Mouse (Mus musculus) skeletal muscle tissue, postnatal 0 days (tissue): ENCODE data around the gene Lbhd1. TPM values are rescaled to one million over a fixed set of nuclear protein-coding genes. Genes with fewer than 3 reads are reported as not detected.

Experiments
- polyA plus RNA-seq: library from polyadenylated mRNA; unstranded; fragments of >200 nt; fragmentation: Nextera tagmentation; extraction: Ambion mirVana; gene quantifications from 2 replicates; pipeline ENCODE4 v1.2.1, GENCODE M21; 2015

Gene Lbhd1
- 28.4 and 33.6 TPM in 2 replicates for polyA plus RNA-seq

DNA sequence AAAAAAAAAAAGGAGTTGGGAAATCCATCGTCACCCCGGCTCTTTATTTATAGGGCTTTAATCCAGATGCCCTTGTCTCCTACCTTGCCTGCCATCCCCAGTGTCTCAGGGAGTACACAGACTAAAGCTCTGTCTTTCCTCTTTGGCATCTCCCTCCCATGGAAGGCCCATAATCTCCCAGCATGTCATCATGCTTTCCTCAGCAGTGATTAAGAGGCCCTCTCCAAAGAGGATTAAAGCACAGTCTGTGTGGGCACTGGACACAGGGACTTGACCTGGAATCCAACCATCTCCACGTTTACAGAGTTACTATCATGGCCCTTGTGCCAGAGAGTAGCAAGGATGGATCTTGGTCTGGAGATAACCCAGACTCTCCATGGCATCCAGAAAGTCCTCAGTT lies at the start of gene Lbhd1, which contains the start of gene Gm49403:
TSS of gene Lbhd1 (plus strand) at position 117 of the 400 bp plus-strand sequence.
TSS of gene Gm49403 (plus strand) at position 315 of the 400 bp plus-strand sequence.

GRCm38 (mm10) chr19:8837251-8837791 lies 46.2 kb upstream of the Lbhd1 start, which contains the start of gene Bscl2:
Gene Bscl2 (plus strand): TSS chr19:8837467.

GRCm38 (mm10) chr19:8839103-8839907 lies 44.2 kb upstream of the Lbhd1 start, which contains the start of gene Gng3:
Gene Gng3 (minus strand): TSS chr19:8839194.

GRCm38 (mm10) chr19:8850402-8850901 lies 33.1 kb upstream of the Lbhd1 start, which contains the start of gene Lrrn4cl:
Gene Lrrn4cl (plus strand): TSS chr19:8850768.

GRCm38 (mm10) chr19:8871267-8872186 lies 12.0 kb upstream of the Lbhd1 start, which contains the start of gene Ubxn1:
Gene Ubxn1 (plus strand): TSS chr19:8871496.

DNA sequence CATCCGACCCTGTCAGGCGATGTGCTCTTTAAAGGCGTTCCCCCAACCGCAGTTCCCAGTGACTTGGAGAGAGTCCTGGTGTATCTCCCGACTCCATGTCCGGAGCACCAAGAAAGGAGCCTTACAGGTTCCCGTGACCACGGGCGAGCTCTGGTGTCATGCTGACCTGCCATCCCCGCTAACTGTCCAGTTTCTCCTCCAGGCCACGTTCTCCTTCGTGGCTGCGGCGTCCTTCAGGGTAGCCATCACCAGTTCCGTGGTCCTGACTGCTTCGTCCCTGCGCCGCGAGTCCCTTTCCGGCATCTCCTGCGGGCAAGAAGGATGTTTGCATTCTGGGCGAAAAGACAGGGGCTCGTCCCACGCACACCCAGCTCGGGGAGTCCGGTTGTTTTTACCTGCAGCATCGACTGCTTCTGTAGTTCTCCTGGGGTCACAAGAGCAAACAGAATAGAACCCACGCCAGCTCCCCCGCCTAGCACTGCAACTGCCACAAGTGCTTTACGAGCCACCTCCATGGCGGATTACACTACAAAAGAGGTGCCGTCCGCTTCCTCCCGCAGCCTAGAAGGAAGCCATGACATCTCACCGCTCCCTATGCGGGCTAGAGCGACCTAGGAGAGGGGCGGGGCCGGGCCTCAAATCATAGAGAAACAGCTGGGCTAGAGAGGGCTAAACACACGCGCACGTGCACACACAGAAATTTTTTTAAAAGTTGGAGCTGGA lies 3.1 kb upstream of the Lbhd1 start, which contains the start of gene Uqcc3:
TSS of gene Uqcc3 (minus strand) at position 613 of the 723 bp plus-strand sequence.

DNA sequence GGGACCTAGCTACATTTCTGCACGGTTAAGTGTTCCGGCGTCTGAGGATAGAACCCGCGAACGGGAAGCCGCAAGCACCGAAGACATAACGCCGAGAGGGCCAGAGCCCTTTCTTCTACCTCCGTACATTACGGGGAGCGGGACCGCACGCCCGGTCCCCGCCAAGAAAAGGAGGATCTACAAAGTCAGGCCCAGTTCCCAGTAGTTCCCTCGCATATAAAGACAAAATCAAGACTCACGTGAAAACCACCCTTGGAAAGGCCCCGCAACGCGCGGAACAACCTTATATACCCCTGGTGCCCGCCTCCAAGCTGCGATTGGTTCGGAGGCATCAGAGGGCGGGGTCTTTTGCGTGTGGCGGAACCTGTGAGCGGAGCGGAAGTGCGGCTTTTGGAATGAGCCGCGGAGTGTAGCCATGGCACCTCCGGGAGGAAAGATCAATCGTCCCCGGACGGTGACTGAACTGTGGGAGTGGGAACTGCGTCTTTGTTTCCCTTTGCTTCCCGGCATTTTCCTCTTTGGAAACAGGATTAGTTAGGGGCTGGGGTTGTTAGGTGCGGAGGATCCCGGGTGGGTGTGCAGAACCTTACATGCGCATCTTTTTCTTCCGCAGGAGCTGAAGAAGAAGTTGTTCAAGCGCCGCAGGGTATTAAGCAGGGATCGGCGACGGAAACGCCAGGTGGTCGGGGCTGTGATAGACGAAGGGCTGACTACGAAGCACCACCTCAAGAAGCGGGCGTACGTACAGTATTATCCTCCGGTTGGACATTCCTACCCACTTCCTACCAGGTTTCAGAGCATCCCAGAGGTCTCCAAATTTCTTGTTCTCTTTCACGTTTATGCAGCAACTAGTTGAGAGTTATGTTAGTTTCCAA lies 5.2 kb downstream of the Lbhd1 start, which contains the start of the genes 1810009A15Rik and Gm49416:
TSS of gene 1810009A15Rik (plus strand) at position 343 of the 875 bp plus-strand sequence.
TSS of gene Gm49416 (plus strand) at position 416 of the 875 bp plus-strand sequence.

GRCm38 (mm10) chr19:8892829-8893766 lies 9.6 kb downstream of the Lbhd1 start, which contains the start of gene Ints5:
Gene Ints5 (plus strand): TSS chr19:8893005.

GRCm38 (mm10) chr19:8897865-8898495 lies 14.4 kb downstream of the Lbhd1 start, which contains the start of gene Ganab:
Gene Ganab (plus strand): TSS chr19:8898071.

GRCm38 (mm10) chr19:8920073-8920736 lies 36.7 kb downstream of the Lbhd1 start, which contains the start of gene B3gat3:
Gene B3gat3 (plus strand): TSS chr19:8920374.

GRCm38 (mm10) chr19:8929224-8930088 lies 45.9 kb downstream of the Lbhd1 start, which contains the start of the genes Rom1 and Eml3:
Gene Rom1 (minus strand): TSS chr19:8929356.
Gene Eml3 (plus strand): TSS chr19:8929552.

GRCm38 (mm10) chr19:8941515-8942217 lies 58.1 kb downstream of the Lbhd1 start, which contains the start of gene Mta2:
Gene Mta2 (plus strand): TSS chr19:8941875.

